Mouse (Mus musculus) forebrain, postnatal 0 days (tissue): ENCODE measurements around the gene Comp. TPM values are rescaled to one million over a fixed set of nuclear protein-coding genes. Genes with fewer than 3 reads are reported as not detected.

Experiments
- ATAC-seq: fragments of 200-750 bp; cut with Nextera tagmentation; 2 replicates; pipeline ENCODE4 v1.8.0; 2017; ENCODE audit warnings: mild to moderate bottlenecking, moderate library complexity
- DNase-seq: peaks from one replicate; pipeline ENCODE4 v3.0.0-alpha.2; 2015
- H3K27ac ChIP-seq: fragments of 300-500 bp; sonication (generic); 2 replicates; pipeline ENCODE4 v1.5.1; 2014; ENCODE audit warnings: low read depth, mild to moderate bottlenecking, antibody characterized with exemption, low read length, moderate library complexity, mixed read lengths
- H3K27me3 ChIP-seq: fragments of 300-500 bp; sonication (generic); 2 replicates; pipeline ENCODE4 v1.6.1; 2014; ENCODE audit warnings: mild to moderate bottlenecking, low read length, mixed read lengths; ENCODE audit not compliant: insufficient read depth
- H3K36me3 ChIP-seq: fragments of 300-500 bp; sonication (generic); 2 replicates; pipeline ENCODE4 v1.6.1; 2014; ENCODE audit warnings: mild to moderate bottlenecking, moderate library complexity; ENCODE audit not compliant: insufficient read depth
- H3K4me1 ChIP-seq: fragments of 300-500 bp; sonication (generic); 2 replicates; pipeline ENCODE4 v1.6.1; 2014; ENCODE audit warnings: antibody characterized with exemption; ENCODE audit not compliant: insufficient read depth
- H3K4me2 ChIP-seq: fragments of 300-500 bp; sonication (generic); 2 replicates; pipeline ENCODE4 v1.6.1; 2014; ENCODE audit warnings: low read depth, mild to moderate bottlenecking, moderate library complexity
- H3K4me3 ChIP-seq: fragments of 300-500 bp; sonication (generic); 2 replicates; pipeline ENCODE4 v1.5.1; 2014; ENCODE audit warnings: low read depth, low read length, mixed read lengths
- H3K9ac ChIP-seq: fragments of 300-500 bp; sonication (generic); 2 replicates; pipeline ENCODE4 v1.6.1; 2014; ENCODE audit warnings: mild to moderate bottlenecking
- H3K9me3 ChIP-seq: fragments of 300-500 bp; sonication (generic); 2 replicates; pipeline ENCODE4 v1.6.1; 2016; ENCODE audit warnings: low read length
- CTCF ChIP-seq: sonication (generic); IDR thresholded peaks from 2 replicates; pipeline ENCODE4 v1.5.1; 2016; ENCODE audit warnings: antibody characterized with exemption, control low read depth, low read depth
- WGBS: fragments of 180-500 bp; shearing (Covaris S2); extraction: QIAGEN DNeasy Blood & Tissue Kit; methylation state at CpG from one replicate; pipeline ENCODE4 v1.1.7; 2014; 5-methylcytosine and 5-hydroxymethylcytosine counted together
- polyA plus RNA-seq: library from polyadenylated mRNA; unstranded; fragments of >200 nt; fragmentation: Nextera tagmentation; extraction: Ambion mirVana; gene quantifications from 2 replicates; pipeline ENCODE4 v1.2.1, GENCODE M21; 2015
- total RNA-seq: library from RNA; depleted of rRNA; stranded (reverse); fragments of >200 nt; gene quantifications from 2 replicates; pipeline ENCODE4 v1.2.3, GENCODE M21; 2014; rRNA removed

Comp gene
- total RNA-seq (0.81 TPM in 1 of 2 replicates, not detected in the other), polyA plus RNA-seq (0.05 and 0.29 TPM in 2 replicates)

GRCm38 (mm10) chr8:70373397-70374317 is at the start of gene Comp:
Gene Comp, plus strand, starts transcription at chr8:70373558.
- no peak for TF ChIP-seq CTCF
- no peaks in the 10 kb centered on the region for H3K9me3 ChIP-seq
- H3K9ac ChIP-seq = 0 out of 2 replicates have a peak within 1 kb of the TSS, but pooled peaks have one; percentile 22
- H3K4me3 ChIP-seq = peak within 1 kb of the TSS; percentile 26
- peak within 1 kb of the TSS; percentile 45 for H3K4me2 ChIP-seq
- DNase-seq (no peak), ATAC-seq (no peak)
- no peak within 1 kb of the TSS for H3K27ac ChIP-seq
- 4% methylated on average over 47 of the region's 47 CpGs for WGBS
- H3K27me3 ChIP-seq = peaks cover 71% of the 10 kb centered on the region
- no peaks in the 10 kb centered on the region for H3K36me3 ChIP-seq
- H3K4me1 ChIP-seq = 0 out of 2 replicates have a peak, but pooled peaks cover 7% of the 10 kb centered on the region

DNA sequence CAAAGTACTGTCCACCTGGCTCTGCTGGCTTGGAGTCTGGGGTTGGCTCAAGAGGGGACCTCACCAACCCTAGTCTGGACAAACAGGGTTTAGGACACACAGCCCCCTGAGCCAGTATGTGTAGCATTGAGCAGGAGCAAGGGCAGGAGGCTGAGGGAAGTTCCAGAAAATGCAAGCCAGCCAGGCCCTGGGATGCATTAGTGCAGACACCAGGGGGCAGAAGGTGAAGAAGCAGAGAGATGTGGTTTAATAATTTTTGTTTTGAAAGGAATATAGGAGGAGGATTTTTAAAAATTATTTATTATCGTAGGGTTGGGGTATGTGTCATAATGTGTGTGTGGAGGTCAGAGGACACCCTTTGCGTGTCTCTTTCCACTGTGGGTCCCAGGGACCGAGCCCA is 49.6 kb upstream of the Comp start:
- Histone ChIP-seq H3K27ac (no peak overlapping the region), H3K4me3 (no peak overlapping the region), H3K4me1 (no peaks in the 10 kb centered on the region), H3K36me3 (peaks cover 76% of the 10 kb centered on the region), H3K9me3 (no peaks in the 10 kb centered on the region), H3K4me2 (no peak overlapping the region), H3K27me3 (no peaks in the 10 kb centered on the region), H3K9ac (no peak overlapping the region)
- 95% methylated on average over 3 of the region's 3 CpGs for WGBS
- DNase-seq = no peak
- TF ChIP-seq CTCF = no peak
- ATAC-seq = no peak

DNA sequence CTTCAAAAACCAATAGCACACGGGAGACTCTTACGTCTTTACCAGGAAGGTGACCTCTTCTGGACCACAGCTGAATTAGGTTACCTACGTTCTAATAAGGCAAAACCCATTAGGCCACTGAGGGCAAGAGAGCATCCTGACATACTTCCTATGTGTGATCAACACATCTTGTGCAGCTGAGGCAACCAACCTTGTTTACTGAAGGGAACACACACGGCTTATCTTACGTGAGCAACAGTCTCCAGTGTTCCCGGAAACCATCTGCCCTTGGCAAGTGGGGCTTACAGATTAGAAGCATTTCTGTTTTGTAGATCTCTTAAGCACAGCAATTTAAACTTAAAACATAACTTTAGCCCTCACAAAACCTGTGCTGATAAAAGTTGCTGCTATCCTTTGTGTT is 45.8 kb upstream of the Comp start:
- Histone ChIP-seq H3K4me2 (no peak overlapping the region), H3K4me3 (no peak overlapping the region), H3K9ac (no peak overlapping the region), H3K4me1 (peaks cover 9% of the 10 kb centered on the region; the same call in 1 of the 2 replicates), H3K36me3 (peaks cover 79% of the 10 kb centered on the region), H3K27ac (no peak overlapping the region), H3K9me3 (no peaks in the 10 kb centered on the region), H3K27me3 (no peaks in the 10 kb centered on the region)
- no peak for DNase-seq
- no peak for ATAC-seq
- TF ChIP-seq CTCF = no peak
- 86% methylated on average over 6 of the region's 6 CpGs for WGBS

- DNase-seq (no peak), ATAC-seq (no peak)
- 0 out of 2 replicates have a peak within 1 kb of the TSS, but pooled peaks have one; percentile 14 for H3K9ac ChIP-seq
- WGBS = 37% methylated on average over 14 of the region's 14 CpGs
- H3K36me3 ChIP-seq = peaks cover 80% of the 10 kb centered on the region
- H3K9me3 ChIP-seq = no peaks in the 10 kb centered on the region
- H3K27ac ChIP-seq = no peak within 1 kb of the TSS
- H3K4me1 ChIP-seq = peaks cover 9% of the 10 kb centered on the region; the same call in 1 of the 2 replicates
- no peak for TF ChIP-seq CTCF
- H3K4me3 ChIP-seq = no peak within 1 kb of the TSS
- H3K27me3 ChIP-seq = no peaks in the 10 kb centered on the region
- peak within 1 kb of the TSS; percentile 10; the same call in 1 of the 2 replicates for H3K4me2 ChIP-seq
Observed at GRCm38 (mm10) chr8:70329124-70329834, 44.1 kb upstream of the Comp start, which contains the start of gene Gdf1. Gene Gdf1, plus strand, starts transcription at chr8:70329817.

DNA sequence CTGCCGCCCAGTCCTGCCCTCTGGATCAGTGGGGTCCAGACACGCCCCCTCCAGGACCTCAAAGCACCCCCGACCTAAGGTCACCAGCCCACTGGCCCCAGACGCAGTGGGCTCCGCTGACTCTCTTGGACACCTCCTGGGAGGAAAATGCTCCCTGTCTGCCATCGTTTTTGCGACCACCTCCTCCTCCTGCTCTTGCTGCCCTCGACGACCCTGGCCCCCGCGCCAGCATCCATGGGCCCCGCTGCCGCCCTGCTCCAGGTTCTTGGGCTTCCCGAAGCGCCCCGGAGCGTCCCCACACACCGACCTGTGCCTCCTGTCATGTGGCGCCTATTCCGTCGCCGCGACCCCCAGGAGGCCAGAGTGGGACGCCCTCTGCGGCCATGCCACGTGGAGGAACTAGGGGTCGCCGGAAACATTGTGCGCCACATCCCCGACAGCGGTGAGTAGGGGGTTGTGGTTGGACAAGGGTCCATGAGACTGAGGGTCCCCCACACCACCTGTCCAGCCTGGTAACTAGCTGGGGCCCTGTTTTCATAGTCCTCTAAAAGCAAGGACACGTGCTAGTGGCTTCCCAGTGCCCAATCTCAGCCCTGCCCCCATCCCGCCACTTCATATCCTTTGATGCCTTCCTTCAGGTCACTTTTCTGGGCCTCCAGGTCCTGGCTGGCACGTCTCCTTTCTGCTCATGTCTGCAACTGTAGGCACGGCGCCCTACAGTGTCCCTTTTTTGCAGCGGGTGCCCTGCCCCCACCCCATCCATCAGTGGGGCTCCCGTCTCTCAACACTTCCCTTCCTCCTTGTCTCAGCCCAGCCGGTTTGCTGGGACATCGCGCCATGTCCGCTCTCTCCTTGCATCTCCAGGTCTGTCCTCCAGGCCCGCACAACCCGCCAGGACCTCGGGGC is 43.3 kb upstream of the Comp start:
- Histone ChIP-seq H3K9ac (0 out of 2 replicates have a peak overlapping the region, but pooled peaks have one; percentile 14), H3K4me2 (peak overlapping the region; percentile 10; the same call in 1 of the 2 replicates), H3K9me3 (no peaks in the 10 kb centered on the region), H3K4me1 (peaks cover 9% of the 10 kb centered on the region; the same call in 1 of the 2 replicates), H3K36me3 (peaks cover 82% of the 10 kb centered on the region), H3K4me3 (no peak overlapping the region), H3K27me3 (no peaks in the 10 kb centered on the region), H3K27ac (no peak overlapping the region)
- 15% methylated on average over 45 of the region's 45 CpGs for WGBS
- ATAC-seq = peak; percentile 4
- TF ChIP-seq CTCF = no peak
- DNase-seq = no peak
